Mouse (Mus musculus) gonadal fat pad, adult 2 months (tissue): Measurements from ENCODE around the gene Rpl21. TPM values are rescaled to one million over a fixed set of nuclear protein-coding genes. Genes with fewer than 3 reads are reported as not detected.

ENCODE experiments used
- DNase-seq: peaks from one replicate; pipeline ENCODE4 v3.0.0-alpha.2; 2012; ENCODE audit warnings: low read depth
- polyA plus RNA-seq: library from polyadenylated mRNA; depleted of rRNA; stranded (reverse); fragments of >200 nt; gene quantifications from 2 replicates; pipeline ENCODE4 v1.2.3, GENCODE M21; 2012

The Rpl21 gene
- polyA plus RNA-seq, 1 experiment, result 88.2 TPM

- DNase-seq, result no peak
Observed at GRCm38 (mm10) chr5:146833673-146834201, 1.0 kb downstream of the Rpl21 start.

- no peak for DNase-seq
Observed at GRCm38 (mm10) chr5:146834959-146835358, 2.3 kb downstream of the Rpl21 start.

- DNase-seq, result no peak
Observed at GRCm38 (mm10) chr5:146837967-146838720, 5.5 kb downstream of the Rpl21 start.

GRCm38 (mm10) chr5:146838836-146839648 is 6.4 kb downstream of the Rpl21 start:
- DNase-seq, result no peak

GRCm38 (mm10) chr5:146839760-146840159 is 7.1 kb downstream of the Rpl21 start:
- DNase-seq, result no peak

GRCm38 (mm10) chr5:146840422-146840821 is 7.7 kb downstream of the Rpl21 start:
- DNase-seq, result no peak

GRCm38 (mm10) chr5:146841301-146841700 is 8.6 kb downstream of the Rpl21 start:
- peak; percentile 41 for DNase-seq

GRCm38 (mm10) chr5:146841996-146842395 is 9.3 kb downstream of the Rpl21 start:
- DNase-seq, result no peak

- DNase-seq, result no peak
Observed at GRCm38 (mm10) chr5:146844301-146844941, 11.7 kb downstream of the Rpl21 start.

- DNase-seq, result no peak
Observed at GRCm38 (mm10) chr5:146844945-146845365, 12.3 kb downstream of the Rpl21 start, which contains the start of gene Rasl11a. TSS of gene Rasl11a (plus strand) at chr5:146845071.

GRCm38 (mm10) chr5:146846489-146846888 is 13.8 kb downstream of the Rpl21 start:
- no peak for DNase-seq

- DNase-seq, result no peak
Observed at GRCm38 (mm10) chr5:146848936-146849582, 16.4 kb downstream of the Rpl21 start.

GRCm38 (mm10) chr5:146856106-146856505 is 23.4 kb downstream of the Rpl21 start:
- DNase-seq, result no peak

- DNase-seq, result no peak
Observed at GRCm38 (mm10) chr5:146857620-146858019, 24.9 kb downstream of the Rpl21 start.

- DNase-seq, result no peak
Observed at GRCm38 (mm10) chr5:146858772-146859171, 26.1 kb downstream of the Rpl21 start.

GRCm38 (mm10) chr5:146859246-146859645 is 26.6 kb downstream of the Rpl21 start:
- DNase-seq, result no peak

- DNase-seq, result no peak
Observed at GRCm38 (mm10) chr5:146860222-146860998, 27.7 kb downstream of the Rpl21 start.

GRCm38 (mm10) chr5:146861588-146861987 is 28.9 kb downstream of the Rpl21 start:
- no peak for DNase-seq

- DNase-seq, result no peak
Observed at GRCm38 (mm10) chr5:146865511-146865910, 32.8 kb downstream of the Rpl21 start.

- no peak for DNase-seq
Observed at GRCm38 (mm10) chr5:146866277-146866676, 33.6 kb downstream of the Rpl21 start.
